Mouse (Mus musculus) kidney, adult 2 months (tissue): ENCODE results near the gene Pitpnm3.
"Not testable (repeated sequence)": the region's sequence is repeated elsewhere in the genome, so short reads cannot be mapped to it uniquely, and the experiment has no call there.

Experiments
- CTCF ChIP-seq: fragments of 200-500 bp; conservative IDR thresholded peaks from 2 replicates; pipeline ENCODE4 v1.5.1; 2011; ENCODE audit warnings: low read depth, mild to moderate bottlenecking, control low read depth, low read length, moderate library complexity, mixed read lengths; ENCODE audit not compliant: insufficient read depth, insufficient read length
- POLR2A ChIP-seq: fragments of 200-500 bp; IDR thresholded peaks from one replicate; pipeline ENCODE4 v1.6.1; 2011; ENCODE audit warnings: low read depth, low read length, control low read depth

DNA sequence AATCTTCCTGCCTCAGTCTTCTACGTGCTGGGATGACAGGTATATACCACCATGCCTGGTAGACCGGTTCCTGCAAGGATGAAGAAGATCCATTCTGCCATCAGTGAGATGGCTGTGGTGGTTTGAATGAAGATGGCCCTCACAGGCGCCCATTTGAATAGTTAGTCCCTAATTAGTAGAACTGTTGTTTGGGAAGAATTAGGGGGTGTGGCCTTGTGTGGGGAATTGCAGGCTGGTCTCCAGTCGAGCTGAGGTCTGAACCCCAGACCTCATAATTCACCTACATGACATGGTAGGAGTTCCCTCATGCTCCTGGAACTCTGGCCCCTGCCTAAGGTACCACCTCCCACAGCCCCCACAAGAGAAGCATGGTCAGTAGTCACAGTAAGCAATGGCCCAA, 36.3 kb upstream of the Pitpnm3 start:
- not testable (repeated sequence) for TF ChIP-seq CTCF, POLR2A
